Mouse (Mus musculus) spleen, postnatal 14 days (tissue): Measurements from ENCODE around the gene Slamf7.

ENCODE experiments used
- DNase-seq, 2 experiments: peaks; one replicate each; pipeline ENCODE4 v3.0.0; 2021 to 2022; ENCODE audit warnings: low spot score in 2 of 2

Slamf7 gene

GRCm38 (mm10) chr1:171637101-171637500, 15.7 kb downstream of the Slamf7 start:
- DNase-seq = no peak

- DNase-seq = no peak
These were observed 17.1 kb downstream of the Slamf7 start for GRCm38 (mm10) chr1:171635696-171636095.

- DNase-seq = no peak
These were observed 21.4 kb downstream of the Slamf7 start for GRCm38 (mm10) chr1:171631447-171631846.

- no peak for DNase-seq
These were observed 21.9 kb downstream of the Slamf7 start for GRCm38 (mm10) chr1:171630912-171631311.

GRCm38 (mm10) chr1:171630041-171630440, 22.8 kb downstream of the Slamf7 start:
- DNase-seq = no peak

GRCm38 (mm10) chr1:171629168-171629567, 23.7 kb downstream of the Slamf7 start:
- no peak for DNase-seq

GRCm38 (mm10) chr1:171627801-171628200, 25.0 kb downstream of the Slamf7 start:
- DNase-seq = no peak

- no peak for DNase-seq
These were observed 32.7 kb downstream of the Slamf7 start for GRCm38 (mm10) chr1:171620091-171620490.

- no peak for DNase-seq
These were observed 33.2 kb downstream of the Slamf7 start for GRCm38 (mm10) chr1:171619645-171620044.

- DNase-seq = peak in 1 of 2 experiments; percentile 41
These were observed 33.8 kb downstream of the Slamf7 start for GRCm38 (mm10) chr1:171619001-171619400.

- no peak for DNase-seq
These were observed 35.8 kb downstream of the Slamf7 start for GRCm38 (mm10) chr1:171616881-171617515.

- no peak for DNase-seq
These were observed 38.9 kb downstream of the Slamf7 start for GRCm38 (mm10) chr1:171613962-171614361.

- DNase-seq = peak in 1 of 2 experiments; percentile 36
These were observed 42.1 kb downstream of the Slamf7 start for GRCm38 (mm10) chr1:171610781-171611180.

GRCm38 (mm10) chr1:171610026-171610425, 42.8 kb downstream of the Slamf7 start:
- DNase-seq = peak in 1 of 2 experiments; percentile 49

- peak; percentile 37 to 58 for DNase-seq
These were observed 45.7 kb downstream of the Slamf7 start, which contains the start of gene Ly9 for GRCm38 (mm10) chr1:171607176-171607575. Gene Ly9 (minus strand): TSS chr1:171607410.

- no peak for DNase-seq
These were observed 46.2 kb downstream of the Slamf7 start for GRCm38 (mm10) chr1:171606656-171607055.

GRCm38 (mm10) chr1:171604686-171605085, 48.1 kb downstream of the Slamf7 start:
- DNase-seq = no peak

- DNase-seq = no peak
These were observed 68.3 kb downstream of the Slamf7 start for GRCm38 (mm10) chr1:171584584-171584983.
